Mouse (Mus musculus) ovary, postnatal 10 days (tissue): ENCODE data around the gene Tmem143.
"Not testable (repeated sequence)": the region's sequence is repeated elsewhere in the genome, so short reads cannot be mapped to it uniquely, and the experiment has no call there.

Experiments used
- DNase-seq: peaks from one replicate; pipeline ENCODE4 v3.0.0; 2022; ENCODE audit warnings: low spot score

Tmem143 gene

GRCm38 (mm10) chr7:45922928-45923761 is 26.4 kb downstream of the Tmem143 start:
- DNase-seq, result peak; percentile 89

- DNase-seq, result peak; percentile 67
These were observed 27.2 kb downstream of the Tmem143 start, which contains the start of gene Ccdc114 for GRCm38 (mm10) chr7:45923762-45924428. Ccdc114 (plus strand) TSS chr7:45924072.

GRCm38 (mm10) chr7:45924429-45924816 is 27.7 kb downstream of the Tmem143 start:
- DNase-seq, result no peak

GRCm38 (mm10) chr7:45928626-45929295 is 32.0 kb downstream of the Tmem143 start:
- no peak for DNase-seq

DNA sequence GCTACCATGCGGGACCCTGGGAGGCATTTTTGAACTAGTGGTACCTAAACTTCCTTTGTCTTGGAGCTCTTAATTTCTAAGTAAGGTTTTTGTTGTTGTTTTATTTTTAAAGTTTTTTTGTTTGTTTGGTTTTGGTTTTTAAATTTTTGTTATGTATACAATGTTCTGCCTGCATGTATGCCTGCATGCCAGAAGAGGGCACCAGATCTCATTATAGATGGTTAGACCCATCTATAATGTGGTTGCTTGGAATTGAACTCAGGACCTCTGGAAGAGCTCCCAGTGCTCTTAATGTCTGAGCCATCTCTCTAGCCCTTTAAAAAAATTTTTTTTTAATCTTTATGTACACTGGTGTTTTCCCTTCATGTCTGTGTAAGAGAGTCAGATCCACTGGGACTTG is 32.9 kb downstream of the Tmem143 start:
- DNase-seq, result no peak

GRCm38 (mm10) chr7:45933766-45934165 is 37.0 kb downstream of the Tmem143 start:
- DNase-seq, result not testable (repeated sequence)

DNA sequence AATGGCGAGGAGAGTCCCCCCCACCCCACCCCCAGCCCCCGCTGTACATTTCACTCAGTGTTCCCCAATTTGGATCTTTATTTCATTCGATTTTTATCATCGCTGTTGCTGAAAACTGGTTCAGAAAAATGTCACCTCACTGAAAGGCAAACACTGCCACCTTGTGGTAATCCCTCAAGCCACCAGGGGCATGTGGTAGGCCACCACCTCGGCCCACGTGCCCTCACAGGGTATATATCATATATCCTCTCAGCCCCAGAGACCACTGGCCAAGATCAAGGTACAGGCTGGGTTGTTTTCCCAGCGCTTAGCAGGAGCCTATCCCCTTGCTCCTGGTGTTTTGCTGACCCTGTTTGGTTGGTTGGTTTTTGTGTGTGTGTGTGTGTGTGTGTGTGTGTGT is 38.4 kb downstream of the Tmem143 start:
- no peak for DNase-seq

DNA sequence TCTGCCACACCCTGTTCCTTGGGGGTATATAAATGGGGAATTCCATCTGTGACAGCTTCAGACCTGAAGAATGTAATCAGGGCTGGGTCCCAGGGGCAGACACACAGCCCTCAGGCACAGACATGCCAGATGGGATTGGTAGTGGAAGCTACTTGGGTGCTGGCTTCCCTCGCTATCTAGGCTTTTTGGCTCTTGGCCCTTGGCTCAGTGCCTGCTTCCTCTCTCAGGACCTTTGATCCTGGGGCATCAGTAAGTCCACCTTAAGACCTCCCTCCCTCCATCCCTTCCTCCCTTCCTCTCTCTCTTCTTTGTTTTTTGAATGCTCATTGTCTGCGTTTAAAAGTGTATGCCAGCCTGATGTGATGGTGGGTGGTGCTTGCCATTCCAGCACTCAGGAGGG is 43.1 kb downstream of the Tmem143 start:
- DNase-seq, result no peak

- no peak for DNase-seq
These were observed 45.2 kb downstream of the Tmem143 start for GRCm38 (mm10) chr7:45941986-45942385.

GRCm38 (mm10) chr7:45943280-45943679 is 46.5 kb downstream of the Tmem143 start:
- not testable (repeated sequence) for DNase-seq

GRCm38 (mm10) chr7:45949061-45949460 is 52.3 kb downstream of the Tmem143 start:
- no peak for DNase-seq

- DNase-seq, result no peak
These were observed 59.9 kb downstream of the Tmem143 start for GRCm38 (mm10) chr7:45956611-45957010.
